Mouse (Mus musculus): ENCODE measurements at regions not wholly inside any gene's neighbourhood (a gene's known extent, or its start where the extent isn't known, plus 50 kb on each side); places are given as distances from the start of the nearest gene placed in this dataset.
"Not testable (repeated sequence)": the region's sequence is repeated elsewhere in the genome, so short reads cannot be mapped to it uniquely, and the experiment has no call there.

DNA sequence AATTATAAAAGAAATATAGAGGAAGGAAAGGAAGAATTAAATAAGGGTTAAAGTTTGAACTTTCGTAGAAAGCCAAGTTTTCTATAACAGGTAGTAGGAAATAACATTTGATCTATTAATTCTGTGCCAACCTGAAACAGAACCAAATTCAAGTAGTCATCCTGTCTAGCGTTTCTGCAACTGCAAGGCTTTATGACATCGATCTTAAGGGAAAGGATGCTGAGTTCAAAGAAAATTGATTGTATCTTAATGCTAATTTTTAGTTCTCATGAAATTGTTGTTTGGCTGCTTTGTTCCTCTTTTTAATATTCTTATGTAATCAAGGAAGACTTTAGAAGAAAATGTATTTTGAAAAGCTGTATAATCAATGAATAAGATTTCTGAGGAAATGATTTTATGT, 334.9 kb upstream of the Ngly1 start:
- TF ChIP-seq CTCF (IDR thresholded peaks at IDR 0.05; ENCODE audit: low read depth) = no peak
- no peaks in the 10 kb centered on the region for H3K27me3 ChIP-seq (ENCODE audit: insufficient read depth, low read length)
- WGBS = 87% methylated on average over 3 of the region's 3 CpGs
- no peak overlapping the region for H3K27ac ChIP-seq
- no peaks in the 10 kb centered on the region for H3K9me3 ChIP-seq (ENCODE audit: low read length)
- H3K4me3 ChIP-seq (ENCODE audit: low read length) = no peak overlapping the region
- ATAC-seq (no peak), DNase-seq (ENCODE audit: low spot score) (no peak)
- H3K4me2 ChIP-seq (ENCODE audit: low read depth, low read length) = no peak overlapping the region
- H3K9ac ChIP-seq (replicated peaks; ENCODE audit: low read length) = no peak overlapping the region
- no peaks in the 10 kb centered on the region for H3K4me1 ChIP-seq (ENCODE audit: insufficient read depth, low read length)
- no peaks in the 10 kb centered on the region for H3K36me3 ChIP-seq (ENCODE audit: insufficient read depth, low read length)

DNA sequence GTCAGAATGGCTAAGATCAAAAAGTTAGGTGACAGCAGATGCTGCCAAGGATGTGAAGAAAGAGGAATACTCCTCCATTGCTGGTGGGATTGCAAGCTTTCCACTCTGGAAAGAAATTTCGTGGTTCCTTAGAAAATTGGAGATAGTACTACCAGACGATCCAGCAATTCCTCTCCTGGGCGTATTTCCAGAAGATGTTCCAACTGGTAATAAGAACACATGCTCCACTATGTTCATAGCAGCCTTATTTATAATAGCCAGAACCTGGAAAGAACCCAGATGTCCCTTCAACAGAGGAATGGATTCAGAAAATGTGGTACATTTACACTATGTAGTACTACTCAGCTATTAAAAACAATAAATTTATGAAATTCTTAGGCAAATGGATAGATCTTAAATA, 324.4 kb upstream of the Ngly1 start:
- H3K4me2 ChIP-seq (ENCODE audit: low read depth, low read length); H3K4me3 ChIP-seq (ENCODE audit: low read length); DNase-seq (ENCODE audit: low spot score); ATAC-seq; H3K4me1 ChIP-seq (ENCODE audit: insufficient read depth, low read length); H3K27me3 ChIP-seq (ENCODE audit: insufficient read depth, low read length); H3K9me3 ChIP-seq (ENCODE audit: low read length); H3K9ac ChIP-seq (replicated peaks; ENCODE audit: low read length); H3K36me3 ChIP-seq (ENCODE audit: insufficient read depth, low read length); H3K27ac ChIP-seq: not testable (repeated sequence)
- WGBS = 74% methylated on average over 3 of the region's 3 CpGs

DNA sequence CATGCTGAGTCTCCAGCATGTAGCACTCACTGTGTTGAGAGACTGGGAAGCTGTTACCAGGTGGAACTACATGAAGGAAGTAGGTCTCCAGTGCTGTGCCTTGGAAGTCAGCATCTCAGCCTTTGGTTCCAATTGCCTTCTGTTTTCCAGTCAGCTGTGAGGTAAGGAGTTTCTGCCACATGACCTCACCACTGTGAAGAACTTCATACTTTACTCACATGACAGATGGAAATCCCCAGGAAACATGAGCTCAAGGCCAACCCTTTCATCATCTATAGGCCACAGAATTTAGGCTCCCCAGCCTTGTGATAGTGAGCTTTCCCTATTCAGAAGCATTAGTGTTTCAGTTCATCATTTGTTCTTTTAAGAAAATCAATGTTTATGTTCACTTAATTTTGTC, 314.4 kb upstream of the Ngly1 start:
- Histone ChIP-seq H3K27ac (no peak overlapping the region), H3K9ac (replicated peaks; ENCODE audit: low read length) (no peak overlapping the region), H3K27me3 (ENCODE audit: insufficient read depth, low read length) (no peaks in the 10 kb centered on the region), H3K36me3 (ENCODE audit: insufficient read depth, low read length) (no peaks in the 10 kb centered on the region), H3K4me3 (ENCODE audit: low read length) (no peak overlapping the region), H3K9me3 (ENCODE audit: low read length) (no peaks in the 10 kb centered on the region), H3K4me2 (ENCODE audit: low read depth, low read length) (no peak overlapping the region), H3K4me1 (ENCODE audit: insufficient read depth, low read length) (no peaks in the 10 kb centered on the region)
- DNase-seq (ENCODE audit: low spot score) (no peak), ATAC-seq (no peak)
- TF ChIP-seq CTCF (IDR thresholded peaks at IDR 0.05; ENCODE audit: low read depth) = no peak

DNA sequence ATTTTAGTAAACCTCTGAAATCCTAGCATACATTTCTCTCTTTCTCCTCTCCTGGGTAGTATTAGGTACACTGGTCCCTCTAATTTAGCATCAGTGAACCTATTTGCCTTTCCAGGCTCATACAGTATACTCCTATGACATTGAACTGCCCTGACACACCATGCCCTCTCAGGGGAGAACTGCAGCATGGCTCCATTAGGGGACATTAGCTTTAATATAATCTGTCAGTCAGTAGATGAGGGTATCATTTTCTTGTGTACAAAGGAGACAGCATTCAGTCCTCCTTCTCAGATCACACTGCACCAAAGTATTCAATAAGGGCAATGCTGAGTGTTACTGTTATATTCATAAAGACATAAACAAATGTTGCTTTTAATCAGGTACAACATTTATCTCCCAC, 278.8 kb upstream of the Ngly1 start:
- no peaks in the 10 kb centered on the region for H3K4me1 ChIP-seq (ENCODE audit: insufficient read depth, low read length)

DNA sequence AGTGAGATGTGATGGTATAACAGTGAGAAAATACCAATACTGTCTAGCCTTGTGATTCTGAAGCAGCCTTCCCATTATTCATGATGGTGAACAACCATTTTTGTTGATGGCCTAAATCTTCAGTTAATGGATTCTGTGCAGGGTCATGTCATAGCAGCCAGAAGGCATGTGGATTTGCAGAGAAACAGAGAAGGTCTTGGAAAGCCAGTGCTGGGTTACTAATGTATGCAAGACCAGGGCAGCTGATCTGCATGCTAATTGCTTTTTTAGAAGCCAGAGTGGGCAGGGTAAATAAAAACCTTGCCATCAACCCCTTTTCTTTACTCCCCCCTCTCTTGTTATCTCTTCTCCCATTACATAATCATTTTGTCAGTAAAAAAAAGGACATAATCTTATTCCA, 278.3 kb upstream of the Ngly1 start:
- Histone ChIP-seq H3K4me3 (ENCODE audit: low read length) (no peak overlapping the region), H3K4me2 (ENCODE audit: low read depth, low read length) (no peak overlapping the region), H3K36me3 (ENCODE audit: insufficient read depth, low read length) (no peaks in the 10 kb centered on the region), H3K9me3 (ENCODE audit: low read length) (0 out of 2 replicates have a peak, but pooled peaks cover 4% of the 10 kb centered on the region), H3K4me1 (ENCODE audit: insufficient read depth, low read length) (no peaks in the 10 kb centered on the region), H3K9ac (replicated peaks; ENCODE audit: low read length) (no peak overlapping the region), H3K27ac (no peak overlapping the region), H3K27me3 (ENCODE audit: insufficient read depth, low read length) (no peaks in the 10 kb centered on the region)
- no peak for DNase-seq (ENCODE audit: low spot score)
- ATAC-seq = no peak
- no peak for TF ChIP-seq CTCF (IDR thresholded peaks at IDR 0.05; ENCODE audit: low read depth)

More for the DNA sequence above, 278.8 kb upstream of the Ngly1 start:
- Histone ChIP-seq H3K4me3 (ENCODE audit: low read length) (no peak overlapping the region), H3K27me3 (ENCODE audit: insufficient read depth, low read length) (no peaks in the 10 kb centered on the region), H3K4me2 (ENCODE audit: low read depth, low read length) (no peak overlapping the region), H3K27ac (no peak overlapping the region), H3K9me3 (ENCODE audit: low read length) (0 out of 2 replicates have a peak, but pooled peaks cover 4% of the 10 kb centered on the region), H3K36me3 (ENCODE audit: insufficient read depth, low read length) (no peaks in the 10 kb centered on the region), H3K9ac (replicated peaks; ENCODE audit: low read length) (no peak overlapping the region)
- no peak for ATAC-seq
- TF ChIP-seq CTCF (IDR thresholded peaks at IDR 0.05; ENCODE audit: low read depth) = no peak
- no peak for DNase-seq (ENCODE audit: low spot score)

DNA sequence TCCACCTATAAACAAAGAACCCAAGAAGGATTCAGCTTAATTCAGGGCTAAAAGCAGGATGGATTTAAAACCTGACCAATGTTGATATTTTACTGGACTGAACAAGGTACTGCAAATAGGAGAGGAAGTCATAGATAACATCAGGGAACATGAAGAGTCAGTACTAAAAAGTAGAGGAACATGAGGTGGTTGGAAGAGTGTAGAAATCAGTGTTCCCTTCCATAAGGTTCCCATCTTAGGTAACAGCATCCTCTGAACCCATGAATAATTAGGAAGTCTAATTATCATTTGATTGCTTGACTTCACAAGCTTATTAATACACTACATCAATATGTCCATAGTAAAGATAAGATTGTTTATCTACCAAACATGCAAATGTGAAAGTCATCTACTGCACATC, 277.8 kb upstream of the Ngly1 start:
- DNase-seq (ENCODE audit: low spot score) = no peak
- H3K27ac ChIP-seq = no peak overlapping the region
- no peak for ATAC-seq
- no peak overlapping the region for H3K4me3 ChIP-seq (ENCODE audit: low read length)
- no peaks in the 10 kb centered on the region for H3K36me3 ChIP-seq (ENCODE audit: insufficient read depth, low read length)
- H3K9me3 ChIP-seq (ENCODE audit: low read length) = 0 out of 2 replicates have a peak, but pooled peaks cover 4% of the 10 kb centered on the region
- no peaks in the 10 kb centered on the region for H3K4me1 ChIP-seq (ENCODE audit: insufficient read depth, low read length)
- H3K9ac ChIP-seq (replicated peaks; ENCODE audit: low read length) = no peak overlapping the region
- no peak for TF ChIP-seq CTCF (IDR thresholded peaks at IDR 0.05; ENCODE audit: low read depth)
- no peak overlapping the region for H3K4me2 ChIP-seq (ENCODE audit: low read depth, low read length)
- H3K27me3 ChIP-seq (ENCODE audit: insufficient read depth, low read length) = no peaks in the 10 kb centered on the region

DNA sequence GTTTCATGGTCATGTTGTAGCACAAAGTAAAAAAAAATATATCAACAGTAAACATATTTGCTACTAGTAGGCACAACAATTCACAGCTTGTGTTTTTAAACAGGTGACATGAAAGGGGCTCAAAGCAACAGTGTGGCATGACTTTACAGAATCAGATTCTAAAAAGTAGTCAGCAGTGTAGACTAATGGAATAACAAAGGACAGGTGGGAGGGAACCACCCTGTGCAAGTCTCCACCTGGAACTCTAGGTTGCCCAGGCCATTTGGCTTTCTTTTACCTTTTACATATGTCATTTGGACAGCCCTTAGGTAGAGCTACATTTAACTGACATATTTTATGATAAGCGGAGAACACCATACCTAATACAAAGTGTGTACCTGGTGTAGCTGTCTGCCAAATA, 271.7 kb upstream of the Ngly1 start:
- ATAC-seq (no peak), DNase-seq (ENCODE audit: low spot score) (no peak)
- WGBS = 94% methylated on average over 1 of the region's 1 CpGs
- no peak overlapping the region for H3K9ac ChIP-seq (replicated peaks; ENCODE audit: low read length)
- no peak overlapping the region for H3K4me3 ChIP-seq (ENCODE audit: low read length)
- H3K27me3 ChIP-seq (ENCODE audit: insufficient read depth, low read length) = no peaks in the 10 kb centered on the region
- no peak overlapping the region for H3K4me2 ChIP-seq (ENCODE audit: low read depth, low read length)
- H3K36me3 ChIP-seq (ENCODE audit: insufficient read depth, low read length) = no peaks in the 10 kb centered on the region
- no peak for TF ChIP-seq CTCF (IDR thresholded peaks at IDR 0.05; ENCODE audit: low read depth)
- H3K4me1 ChIP-seq (ENCODE audit: insufficient read depth, low read length) = no peaks in the 10 kb centered on the region
- 0 out of 2 replicates have a peak, but pooled peaks cover 4% of the 10 kb centered on the region for H3K9me3 ChIP-seq (ENCODE audit: low read length)
- H3K27ac ChIP-seq = no peak overlapping the region
